Mouse (Mus musculus): Measurements from ENCODE around the gene Cdc42ep1.
"Not testable (repeated sequence)": the region's sequence is repeated elsewhere in the genome, so short reads cannot be mapped to it uniquely, and the experiment has no call there.

Cdc42ep1 gene

DNA sequence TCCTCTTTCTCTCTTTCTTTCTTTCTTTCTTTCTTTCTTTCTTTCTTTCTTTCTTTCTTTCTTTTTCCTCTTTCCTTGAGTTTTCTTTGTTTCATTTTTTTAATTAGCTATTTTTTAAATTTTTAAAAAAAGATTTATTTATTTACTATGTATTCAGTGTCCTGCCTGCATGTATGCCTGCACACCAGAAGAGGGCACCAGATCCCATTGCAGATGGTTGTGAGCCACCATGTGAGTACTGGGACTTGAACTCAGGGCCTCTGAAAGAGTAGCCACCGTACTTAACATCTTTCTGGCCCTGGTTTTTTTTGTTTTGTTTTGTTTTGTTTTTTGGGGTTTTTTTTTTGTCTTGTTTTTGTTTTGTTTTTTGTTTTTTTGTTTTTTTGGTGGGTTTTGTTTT lies 12.8 kb upstream of the Cdc42ep1 start:
- DNase-seq (ENCODE audit: low read depth) = no peak

- DNase-seq (ENCODE audit: low read depth) = no peak
Measured at GRCm38 (mm10) chr15:78830742-78831719, 11.4 kb upstream of the Cdc42ep1 start.

- no peak for DNase-seq (ENCODE audit: low read depth)
Measured at GRCm38 (mm10) chr15:78831720-78832657, 10.4 kb upstream of the Cdc42ep1 start.

DNA sequence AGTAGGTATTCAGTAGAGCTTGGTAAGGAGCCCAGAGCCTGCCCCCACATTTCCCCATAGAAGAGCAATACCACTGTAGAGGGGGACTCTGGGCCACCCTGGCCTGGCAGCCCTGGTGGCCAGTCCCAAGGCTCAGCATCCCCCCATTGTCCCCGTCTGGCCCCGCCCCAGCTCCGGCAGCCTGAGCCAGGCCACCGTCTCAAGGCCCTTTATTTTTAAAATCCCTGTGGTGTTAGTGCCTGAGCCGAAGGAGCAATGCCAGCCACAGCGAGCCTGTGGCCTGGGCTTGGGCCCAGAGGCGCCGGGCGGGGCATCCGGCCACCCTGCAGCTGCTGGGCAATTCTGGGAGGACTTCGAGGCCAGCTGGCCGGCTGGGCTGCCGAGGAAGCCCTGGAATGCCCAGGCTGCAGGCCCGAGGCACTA lies 9.7 kb upstream of the Cdc42ep1 start:
- no peak for DNase-seq (ENCODE audit: low read depth)

GRCm38 (mm10) chr15:78833582-78833981 lies 8.8 kb upstream of the Cdc42ep1 start:
- DNase-seq (ENCODE audit: low read depth) = no peak

DNA sequence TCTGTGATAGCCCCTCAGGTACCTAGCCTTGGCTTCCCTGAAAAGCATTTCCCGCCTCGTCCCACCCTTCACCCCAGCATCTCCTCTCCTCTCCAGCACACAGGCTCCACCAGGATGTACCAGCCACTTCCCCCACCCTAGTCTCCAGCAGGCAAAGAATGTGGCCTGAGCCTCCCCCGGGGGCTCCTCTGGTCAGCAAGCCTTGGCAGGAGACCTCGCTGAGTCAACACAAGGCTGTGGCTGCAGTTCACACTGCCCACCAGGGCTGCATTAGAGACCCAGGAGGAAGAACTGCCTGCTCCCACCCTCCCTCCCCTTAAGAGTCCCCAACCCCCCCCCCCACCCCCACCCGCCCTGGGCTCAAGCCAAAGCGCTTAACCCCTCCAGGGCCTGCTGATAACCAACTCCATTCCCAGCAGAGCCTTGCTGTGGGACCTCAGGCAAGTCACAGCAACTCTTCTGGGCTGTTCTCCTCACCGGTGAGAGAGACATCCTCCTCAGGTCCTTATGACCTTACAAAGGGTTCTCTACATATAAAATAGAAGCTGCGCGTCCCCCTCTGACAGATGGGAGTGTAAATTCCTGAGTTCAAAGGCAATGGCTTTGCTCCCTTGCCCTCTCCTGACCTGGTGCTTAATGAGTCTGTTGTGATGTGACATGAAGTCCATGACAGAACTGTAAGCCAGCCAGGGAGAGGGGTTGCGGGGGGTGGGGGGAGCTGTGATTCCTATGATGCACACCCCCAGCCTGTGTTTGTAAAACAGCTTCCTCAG lies 8.0 kb upstream of the Cdc42ep1 start:
- DNase-seq (ENCODE audit: low read depth) = no peak

GRCm38 (mm10) chr15:78835200-78836085 lies 7.0 kb upstream of the Cdc42ep1 start:
- DNase-seq (ENCODE audit: low read depth) = peak; percentile 46

DNA sequence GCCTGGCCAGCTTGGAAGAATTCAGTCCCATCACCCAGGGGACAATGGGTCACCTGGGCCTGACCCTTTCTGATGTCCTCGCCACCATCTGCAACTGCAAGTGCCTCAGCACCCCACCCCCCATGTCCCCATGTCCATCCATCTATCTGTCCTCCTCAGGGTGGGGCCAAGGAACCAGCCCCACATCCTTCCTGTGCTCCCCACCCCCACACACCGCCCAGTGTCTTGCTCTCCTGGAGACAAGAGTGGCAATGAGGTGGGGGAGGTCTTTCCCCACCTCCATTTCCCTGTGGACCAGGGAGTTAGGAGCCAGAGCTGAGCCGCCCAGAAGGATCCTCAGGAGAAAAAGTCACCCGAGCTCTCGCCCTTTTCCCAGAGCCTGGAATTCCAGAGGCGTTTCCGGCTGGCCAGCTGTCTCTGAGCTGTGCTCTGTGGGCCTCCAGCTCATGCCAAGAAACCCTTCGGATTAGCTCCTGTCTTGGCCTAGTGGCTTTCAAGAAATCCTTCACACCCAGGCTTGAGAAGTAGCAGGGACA lies 6.3 kb upstream of the Cdc42ep1 start:
- no peak for DNase-seq (ENCODE audit: low read depth)

DNA sequence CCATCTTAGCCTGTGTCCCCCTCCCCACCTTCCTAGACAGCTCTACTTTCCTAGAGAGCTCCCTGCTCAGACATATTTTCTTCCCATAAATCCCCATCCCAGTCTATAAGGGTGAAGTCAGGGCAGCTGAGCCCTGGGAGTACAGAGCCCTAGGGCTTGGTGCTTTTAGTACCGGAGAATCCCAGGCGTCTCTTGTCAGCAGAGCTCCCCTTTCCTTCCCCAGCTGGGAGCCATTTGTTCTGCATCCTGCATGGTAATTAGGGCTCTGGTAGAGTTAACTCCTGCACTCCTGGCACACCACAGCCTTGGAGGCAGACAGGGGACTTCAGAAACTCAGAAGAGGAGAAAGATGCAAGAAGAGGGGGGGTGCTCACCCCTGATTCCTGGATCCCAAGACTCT lies 2.7 kb upstream of the Cdc42ep1 start:
- no peak for DNase-seq (ENCODE audit: low read depth)

GRCm38 (mm10) chr15:78840241-78840640 lies 2.2 kb upstream of the Cdc42ep1 start:
- DNase-seq (ENCODE audit: low read depth) = no peak

GRCm38 (mm10) chr15:78840751-78841150 lies 1.7 kb upstream of the Cdc42ep1 start:
- DNase-seq (ENCODE audit: low read depth) = no peak

GRCm38 (mm10) chr15:78841161-78841790 lies 1.1 kb upstream of the Cdc42ep1 start:
- no peak for DNase-seq (ENCODE audit: low read depth)

GRCm38 (mm10) chr15:78843581-78844469 lies 1.4 kb downstream of the Cdc42ep1 start:
- no peak for DNase-seq (ENCODE audit: low read depth)

GRCm38 (mm10) chr15:78844791-78845190 lies 2.4 kb downstream of the Cdc42ep1 start:
- no peak for DNase-seq (ENCODE audit: low read depth)

GRCm38 (mm10) chr15:78845321-78845720 lies 2.9 kb downstream of the Cdc42ep1 start:
- DNase-seq (ENCODE audit: low read depth) = no peak

- no peak for DNase-seq (ENCODE audit: low read depth)
Measured at GRCm38 (mm10) chr15:78845867-78846266, 3.4 kb downstream of the Cdc42ep1 start.

DNA sequence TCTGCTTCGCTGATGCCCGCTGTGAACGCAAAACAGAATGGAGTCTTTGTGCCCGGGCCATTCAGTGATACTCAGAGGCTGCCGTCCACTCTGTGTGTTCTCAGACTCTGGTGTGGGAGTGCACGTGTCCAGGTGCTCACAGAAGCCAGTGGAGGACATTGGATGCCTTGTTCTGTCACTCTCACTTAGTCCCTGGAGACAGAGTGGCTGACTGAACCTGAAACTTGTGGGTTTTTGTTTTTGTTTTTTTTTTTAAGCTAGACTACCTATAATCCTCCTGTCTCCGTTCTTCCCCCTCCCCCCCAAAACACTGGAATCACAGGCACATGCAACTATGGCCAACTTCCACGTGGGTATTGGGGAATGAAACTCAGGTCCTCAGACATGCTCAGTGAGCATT lies 3.9 kb downstream of the Cdc42ep1 start:
- DNase-seq (ENCODE audit: low read depth) = no peak

DNA sequence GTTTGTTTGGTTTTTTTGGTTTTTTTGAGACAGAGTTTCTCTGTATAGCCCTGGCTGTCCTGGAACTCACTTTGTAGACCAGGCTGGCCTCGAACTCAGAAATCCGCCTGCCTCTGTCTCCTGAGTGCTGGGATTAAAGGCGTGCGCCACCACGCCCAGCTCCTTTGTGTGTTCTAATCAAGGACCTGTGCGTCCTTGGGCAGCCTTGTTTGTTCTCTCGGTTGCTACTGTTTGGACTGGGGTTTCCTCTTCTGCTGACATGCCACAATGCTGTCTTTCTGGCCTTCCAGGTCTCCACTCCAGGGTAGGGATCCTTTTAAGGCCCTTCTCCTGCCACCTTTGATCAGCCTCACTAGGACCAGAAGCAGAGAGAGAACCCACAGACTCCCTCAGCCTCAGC lies 4.4 kb downstream of the Cdc42ep1 start:
- DNase-seq (ENCODE audit: low read depth) = not testable (repeated sequence)

GRCm38 (mm10) chr15:78848467-78848866 lies 6.0 kb downstream of the Cdc42ep1 start:
- DNase-seq (ENCODE audit: low read depth) = peak; percentile 73
